Mouse (Mus musculus) hindbrain, postnatal 0 days (tissue): ENCODE results near the gene Smtn. TPM values are rescaled to one million over a fixed set of nuclear protein-coding genes. Genes with fewer than 3 reads are reported as not detected.

ENCODE experiments used
- ATAC-seq: fragments of 200-750 bp; cut with Nextera tagmentation; 2 replicates; pipeline ENCODE4 v1.8.0; 2017; ENCODE audit warnings: mild to moderate bottlenecking, moderate TSS enrichment, moderate library complexity
- DNase-seq: peaks from one replicate; pipeline ENCODE4 v3.0.0-alpha.2; 2015; ENCODE audit warnings: low spot score
- H3K27ac ChIP-seq: fragments of 300-500 bp; sonication (generic); 2 replicates; pipeline ENCODE4 v1.5.1; 2014; ENCODE audit warnings: mild to moderate bottlenecking
- H3K27me3 ChIP-seq: fragments of 300-500 bp; sonication (generic); 2 replicates; pipeline ENCODE4 v1.6.1; 2014; ENCODE audit warnings: low read length, mixed read lengths; ENCODE audit not compliant: insufficient read depth
- H3K36me3 ChIP-seq: fragments of 300-500 bp; sonication (generic); 2 replicates; pipeline ENCODE4 v1.6.1; 2014; ENCODE audit warnings: low read length, mixed read lengths; ENCODE audit not compliant: insufficient read depth
- H3K4me1 ChIP-seq: fragments of 300-500 bp; sonication (generic); 2 replicates; pipeline ENCODE4 v1.6.1; 2014; ENCODE audit warnings: antibody characterized with exemption, low read length, mixed read lengths; ENCODE audit not compliant: insufficient read depth
- H3K4me2 ChIP-seq: fragments of 300-500 bp; sonication (generic); 2 replicates; pipeline ENCODE4 v1.6.1; 2014; ENCODE audit warnings: low read depth, mild to moderate bottlenecking, low read length, moderate library complexity, mixed read lengths
- H3K4me3 ChIP-seq: fragments of 300-500 bp; sonication (generic); 2 replicates; pipeline ENCODE4 v1.5.1; 2014; ENCODE audit warnings: low read length
- H3K9ac ChIP-seq: fragments of 300-500 bp; sonication (generic); replicated peaks from 2 replicates; pipeline ENCODE4 v1.6.1; 2014; ENCODE audit warnings: mild to moderate bottlenecking, low read length, moderate library complexity, mixed read lengths
- H3K9me3 ChIP-seq: fragments of 300-500 bp; sonication (generic); 2 replicates; pipeline ENCODE4 v1.6.1; 2016; ENCODE audit warnings: low read length, mixed read lengths
- CTCF ChIP-seq: IDR thresholded peaks from 2 replicates; pipeline ENCODE4 v1.5.1; 2016; ENCODE audit warnings: antibody characterized with exemption, control low read depth, low read depth
- WGBS: fragments of 180-500 bp; shearing (Covaris S2); extraction: QIAGEN DNeasy Blood & Tissue Kit; methylation state at CpG from one replicate; pipeline ENCODE4 v1.1.7; 2014; 5-methylcytosine and 5-hydroxymethylcytosine counted together
- polyA plus RNA-seq: library from polyadenylated mRNA; unstranded; fragments of >200 nt; fragmentation: Nextera tagmentation; extraction: Ambion mirVana; gene quantifications from 2 replicates; pipeline ENCODE4 v1.2.1, GENCODE M21; 2015
- total RNA-seq: library from RNA; depleted of rRNA; stranded (reverse); fragments of >200 nt; gene quantifications from 2 replicates; pipeline ENCODE4 v1.2.3, GENCODE M21; 2014

Smtn gene
- total and polyA plus RNA-seq, 2 experiments from 2014 or later = 10.0 to 10.7 TPM

DNA sequence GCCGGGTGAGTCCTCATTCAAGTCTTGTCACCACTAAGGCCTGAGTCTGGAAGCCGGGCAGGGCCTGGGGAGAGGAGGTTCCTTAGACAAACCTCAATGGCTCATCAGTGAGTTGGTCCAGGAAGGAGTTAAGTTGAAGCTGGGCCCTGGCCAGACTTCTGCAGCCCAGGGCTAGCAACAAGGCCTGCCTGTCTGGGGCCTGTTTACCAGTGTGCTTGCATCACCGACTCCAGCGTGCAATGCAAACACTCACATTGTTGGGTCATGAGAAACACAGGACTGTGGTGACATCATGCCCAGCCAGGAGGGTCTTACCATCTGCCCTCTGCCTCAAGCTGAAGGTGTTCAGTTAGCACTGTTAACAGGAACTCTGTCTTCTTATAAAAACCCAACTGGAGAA is 25.6 kb upstream of the Smtn start:
- no peak overlapping the region for H3K4me3 ChIP-seq
- WGBS = 73% methylated on average over 4 of the region's 4 CpGs
- H3K36me3 ChIP-seq = no peaks in the 10 kb centered on the region
- ATAC-seq (0 out of 2 replicates have a peak, but pooled peaks have one; percentile 35), DNase-seq (peak; percentile 11)
- no peaks in the 10 kb centered on the region for H3K4me1 ChIP-seq
- no peak overlapping the region for H3K4me2 ChIP-seq
- H3K27ac ChIP-seq = no peak overlapping the region
- no peaks in the 10 kb centered on the region for H3K9me3 ChIP-seq
- H3K9ac ChIP-seq = no peak overlapping the region
- TF ChIP-seq CTCF = no peak
- no peaks in the 10 kb centered on the region for H3K27me3 ChIP-seq

DNA sequence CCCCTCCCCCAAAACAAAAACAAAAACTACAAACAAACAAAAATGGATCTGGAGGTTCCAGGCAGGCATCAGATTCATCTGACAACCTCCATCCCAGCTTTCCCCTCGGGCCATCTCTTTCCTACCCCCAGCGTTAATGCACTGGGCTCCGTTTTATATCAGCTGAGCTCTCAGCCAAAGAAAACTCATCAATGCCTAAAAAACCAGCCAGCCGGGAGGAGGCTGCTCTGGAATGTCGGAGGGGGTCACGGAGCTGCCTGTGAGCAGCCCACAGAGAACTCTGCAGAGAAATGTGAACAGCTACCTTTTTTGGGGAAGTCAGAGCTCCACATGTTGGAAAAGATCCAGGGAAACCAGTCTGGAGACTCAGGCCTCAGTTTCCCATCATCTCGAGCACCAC is 24.0 kb upstream of the Smtn start:
- Histone ChIP-seq H3K4me3 (no peak overlapping the region), H3K36me3 (no peaks in the 10 kb centered on the region), H3K9me3 (no peaks in the 10 kb centered on the region), H3K9ac (no peak overlapping the region), H3K4me1 (no peaks in the 10 kb centered on the region), H3K27ac (no peak overlapping the region), H3K27me3 (no peaks in the 10 kb centered on the region), H3K4me2 (no peak overlapping the region)
- ATAC-seq (no peak), DNase-seq (no peak)
- TF ChIP-seq CTCF = no peak
- WGBS = 54% methylated on average over 7 of the region's 7 CpGs

DNA sequence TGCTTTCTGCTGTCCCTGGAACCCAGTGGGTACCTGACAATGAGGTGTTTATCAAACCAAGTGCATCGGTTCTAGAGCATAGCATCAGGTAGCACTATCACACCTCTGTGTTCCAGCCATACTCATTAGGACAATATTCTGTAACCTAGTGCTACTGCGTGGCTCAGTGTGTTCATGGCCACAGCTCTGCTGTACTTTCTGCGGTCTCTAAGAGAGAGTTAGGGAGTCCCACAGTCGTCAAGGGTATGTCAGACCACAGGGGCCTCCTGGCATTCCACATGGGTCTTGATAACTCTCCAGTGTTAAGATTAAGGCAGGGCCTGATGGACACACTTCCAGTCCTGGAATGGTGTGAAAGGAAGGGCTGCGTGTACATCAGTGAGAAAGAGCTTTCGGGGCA is 23.4 kb upstream of the Smtn start:
- no peaks in the 10 kb centered on the region for H3K4me1 ChIP-seq
- H3K9me3 ChIP-seq = no peaks in the 10 kb centered on the region
- H3K27ac ChIP-seq = no peak overlapping the region
- no peak for ATAC-seq
- H3K9ac ChIP-seq = no peak overlapping the region
- no peak overlapping the region for H3K4me3 ChIP-seq
- H3K27me3 ChIP-seq = no peaks in the 10 kb centered on the region
- TF ChIP-seq CTCF = no peak
- no peak for DNase-seq
- H3K36me3 ChIP-seq = no peaks in the 10 kb centered on the region
- 90% methylated on average over 6 of the region's 6 CpGs for WGBS
- H3K4me2 ChIP-seq = no peak overlapping the region

DNA sequence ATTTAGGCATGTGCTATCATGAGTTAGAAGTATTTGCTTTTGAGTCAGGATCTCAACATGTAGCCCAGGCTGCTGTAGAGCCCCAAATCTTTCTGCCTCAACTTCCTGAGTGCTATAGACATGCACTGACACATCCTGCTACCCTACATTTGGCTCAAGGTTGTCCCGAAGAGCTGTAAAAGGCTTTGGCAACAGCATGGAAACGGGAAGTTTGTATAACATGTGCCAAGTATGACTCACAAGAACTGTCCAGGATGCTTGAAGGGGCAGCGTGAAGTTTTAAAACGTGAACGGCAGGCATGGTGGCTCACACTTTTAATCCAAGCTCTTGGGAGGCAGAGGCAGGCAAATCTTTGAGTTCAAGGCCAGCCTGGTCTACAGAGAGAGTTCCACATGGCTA is 19.8 kb upstream of the Smtn start:
- no peaks in the 10 kb centered on the region for H3K9me3 ChIP-seq
- H3K27me3 ChIP-seq = no peaks in the 10 kb centered on the region
- H3K4me3 ChIP-seq = no peak overlapping the region
- DNase-seq (no peak), ATAC-seq (no peak)
- no peak overlapping the region for H3K27ac ChIP-seq
- no peaks in the 10 kb centered on the region for H3K4me1 ChIP-seq
- H3K4me2 ChIP-seq = no peak overlapping the region
- 56% methylated on average over 5 of the region's 5 CpGs for WGBS
- H3K36me3 ChIP-seq = no peaks in the 10 kb centered on the region
- no peak overlapping the region for H3K9ac ChIP-seq
- TF ChIP-seq CTCF = no peak

DNA sequence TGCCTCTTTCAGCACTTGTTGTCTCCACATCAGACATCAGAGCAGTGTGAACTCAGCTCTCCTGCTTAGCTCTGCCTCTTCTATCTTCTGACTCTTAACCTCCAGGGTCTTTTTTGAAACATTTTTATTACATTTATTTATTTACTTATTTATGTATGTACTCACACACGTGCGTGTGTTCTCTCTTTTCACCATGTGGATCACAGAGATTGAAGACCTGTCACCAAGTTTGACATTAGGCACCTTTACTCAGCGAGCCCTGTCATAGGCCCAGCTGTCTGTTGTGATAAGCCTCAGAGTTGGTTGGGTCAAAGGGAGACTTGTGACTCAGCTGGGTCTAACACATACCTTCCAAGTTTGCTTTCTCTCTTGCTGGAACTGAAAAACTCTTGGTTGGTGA is 17.4 kb upstream of the Smtn start:
- H3K27ac ChIP-seq = no peak overlapping the region
- no peaks in the 10 kb centered on the region for H3K4me1 ChIP-seq
- H3K36me3 ChIP-seq = no peaks in the 10 kb centered on the region
- H3K9me3 ChIP-seq = no peaks in the 10 kb centered on the region
- WGBS = 75% methylated on average over 3 of the region's 3 CpGs
- no peak overlapping the region for H3K9ac ChIP-seq
- H3K4me3 ChIP-seq = no peak overlapping the region
- no peak for TF ChIP-seq CTCF
- ATAC-seq = no peak
- no peak overlapping the region for H3K4me2 ChIP-seq
- DNase-seq = no peak
- H3K27me3 ChIP-seq = no peaks in the 10 kb centered on the region

DNA sequence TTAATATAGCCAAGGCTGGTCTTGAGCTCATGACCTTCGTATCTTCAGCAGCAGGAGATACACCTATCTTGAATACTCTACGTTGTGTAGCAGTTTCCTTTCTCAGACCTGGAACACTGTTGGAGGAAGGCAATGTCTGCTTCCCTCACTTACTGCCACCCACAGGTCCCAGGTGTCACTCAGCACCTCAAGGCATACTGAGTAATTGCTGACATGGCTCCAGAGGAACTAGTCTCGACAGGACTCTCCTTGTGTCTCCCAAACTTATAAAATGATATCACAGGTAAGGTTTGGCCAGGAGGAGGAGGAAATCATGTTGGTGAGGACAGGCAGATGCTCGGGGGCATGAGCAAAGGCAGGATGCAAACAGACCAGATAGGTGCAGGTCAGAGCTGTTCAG is 14.6 kb upstream of the Smtn start:
- Histone ChIP-seq H3K27ac (no peak overlapping the region), H3K36me3 (no peaks in the 10 kb centered on the region), H3K9ac (no peak overlapping the region), H3K4me2 (no peak overlapping the region), H3K4me1 (no peaks in the 10 kb centered on the region), H3K27me3 (no peaks in the 10 kb centered on the region), H3K4me3 (no peak overlapping the region), H3K9me3 (no peaks in the 10 kb centered on the region)
- 87% methylated on average over 4 of the region's 4 CpGs for WGBS
- DNase-seq (no peak), ATAC-seq (no peak)
- TF ChIP-seq CTCF = no peak

DNA sequence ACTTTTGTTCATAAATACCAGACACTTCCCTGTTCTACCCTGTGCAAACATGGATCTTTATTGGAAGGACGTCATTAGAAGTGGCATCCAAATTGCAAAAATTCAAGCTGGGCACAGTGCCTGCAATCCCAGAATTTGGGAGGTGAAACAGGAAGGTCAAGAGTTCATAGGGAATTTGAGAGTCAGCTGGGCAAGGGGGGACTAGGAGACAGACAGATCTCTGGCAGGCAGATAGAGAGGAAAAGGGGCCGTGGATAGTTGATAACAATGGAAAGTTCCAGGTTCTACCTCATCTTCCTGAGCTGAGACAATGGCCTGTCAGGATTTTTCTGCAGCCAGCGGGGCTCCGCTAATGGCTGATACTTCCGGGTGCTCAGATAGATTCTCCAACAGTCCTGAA is 9.4 kb upstream of the Smtn start:
- Histone ChIP-seq H3K9ac (no peak overlapping the region), H3K36me3 (no peaks in the 10 kb centered on the region), H3K4me2 (no peak overlapping the region), H3K4me3 (no peak overlapping the region), H3K4me1 (no peaks in the 10 kb centered on the region), H3K27me3 (no peaks in the 10 kb centered on the region), H3K27ac (no peak overlapping the region), H3K9me3 (no peaks in the 10 kb centered on the region)
- no peak for TF ChIP-seq CTCF
- DNase-seq = no peak
- ATAC-seq = no peak
- 79% methylated on average over 5 of the region's 5 CpGs for WGBS
